Mouse (Mus musculus): ENCODE measurements around the gene Irf7. TPM values are rescaled to one million over a fixed set of nuclear protein-coding genes. Genes with fewer than 3 reads are reported as not detected.

The Irf7 gene
- polyA plus RNA-seq, 1 experiment from 2014 or later: 0.77 TPM

DNA sequence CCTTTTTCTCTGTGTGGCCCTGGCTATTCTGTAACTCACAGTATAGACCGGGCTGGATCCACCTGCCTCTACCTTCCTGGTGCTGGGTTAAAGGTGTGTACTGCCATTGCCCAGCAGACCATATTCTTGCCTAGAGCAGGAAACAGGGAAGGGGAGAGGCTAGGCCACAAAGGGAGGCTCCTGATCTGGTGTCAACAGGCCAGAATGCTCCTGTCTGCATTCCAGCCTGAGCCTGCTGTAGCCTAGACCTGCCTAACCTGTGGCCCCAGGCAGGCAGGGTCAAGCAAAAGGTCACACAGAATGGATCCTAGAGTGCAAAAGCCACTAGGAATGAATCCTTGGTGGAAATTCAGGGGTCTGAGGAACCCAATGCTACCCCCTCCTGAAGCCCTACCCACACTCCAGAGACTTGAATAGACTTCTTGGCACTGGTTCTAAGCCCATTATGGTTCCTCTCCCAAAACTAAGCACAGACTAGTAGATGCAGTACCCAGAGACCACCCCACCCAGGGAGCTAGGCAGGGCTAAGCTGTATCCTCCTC, 46.7 kb downstream of the Irf7 start:
- peaks cover 16% of the 10 kb centered on the region for H3K4me1 ChIP-seq (replicated peaks; ENCODE audit: control insufficient read depth, insufficient read depth, low read length)
- H3K9ac ChIP-seq (ENCODE audit: low read depth, low read length): no peak overlapping the region
- no peak for DNase-seq (ENCODE audit: low spot score)
- H3K9me3 ChIP-seq (ENCODE audit: control insufficient read depth, low read length): no peaks in the 10 kb centered on the region
- H3K4me2 ChIP-seq (replicated peaks; ENCODE audit: low read depth, low read length): no peak overlapping the region
- WGBS: 93% methylated on average over 1 of the region's 1 CpGs
- H3K4me3 ChIP-seq (ENCODE audit: low read depth, low read length): no peak overlapping the region
- no peaks in the 10 kb centered on the region for H3K27me3 ChIP-seq (ENCODE audit: control insufficient read depth, insufficient read depth, low read length)
- ATAC-seq (ENCODE audit: low FRiP score): no peak
- 0 out of 2 replicates have a peak, but pooled peaks cover 4% of the 10 kb centered on the region for H3K36me3 ChIP-seq (ENCODE audit: control insufficient read depth, insufficient read depth, low read length)
- peak overlapping the region; percentile 17; the same call in 1 of the 2 replicates for H3K27ac ChIP-seq (ENCODE audit: low read depth, low read length)

DNA sequence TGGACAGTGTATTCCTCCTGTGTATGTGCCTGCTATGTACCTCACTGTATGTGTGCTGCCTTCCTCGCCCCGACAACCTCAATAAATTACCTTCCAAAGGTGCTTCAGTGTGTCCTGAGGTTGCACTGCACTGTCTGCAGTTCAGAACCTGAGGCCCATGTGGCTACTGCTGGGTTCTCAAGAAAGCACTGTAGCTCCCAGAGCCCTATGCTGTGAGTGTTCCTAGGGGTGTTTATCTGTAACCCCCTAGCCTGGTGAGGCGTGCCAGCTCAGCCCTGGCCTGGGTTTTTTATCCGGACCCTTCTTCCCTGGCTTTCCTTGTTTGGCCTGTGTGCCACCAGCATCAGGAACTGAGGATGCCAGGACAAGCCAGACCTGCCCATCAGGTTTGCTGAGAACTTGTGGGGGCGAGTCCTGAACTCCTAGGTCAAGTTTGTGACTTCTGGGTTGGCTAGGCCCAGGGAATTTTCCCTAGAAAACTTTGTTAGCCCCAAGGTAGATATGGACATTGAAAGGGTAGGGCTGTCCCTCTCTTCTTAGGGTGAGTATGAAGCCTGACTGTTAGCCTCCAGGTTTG, 47.6 kb downstream of the Irf7 start:
- Histone ChIP-seq H3K9ac (ENCODE audit: low read depth, low read length) (no peak overlapping the region), H3K4me1 (replicated peaks; ENCODE audit: control insufficient read depth, insufficient read depth, low read length) (peaks cover 16% of the 10 kb centered on the region), H3K27me3 (ENCODE audit: control insufficient read depth, insufficient read depth, low read length) (no peaks in the 10 kb centered on the region), H3K36me3 (ENCODE audit: control insufficient read depth, insufficient read depth, low read length) (0 out of 2 replicates have a peak, but pooled peaks cover 4% of the 10 kb centered on the region), H3K4me3 (ENCODE audit: low read depth, low read length) (no peak overlapping the region), H3K4me2 (replicated peaks; ENCODE audit: low read depth, low read length) (no peak overlapping the region), H3K9me3 (ENCODE audit: control insufficient read depth, low read length) (no peaks in the 10 kb centered on the region), H3K27ac (ENCODE audit: low read depth, low read length) (no peak overlapping the region)
- DNase-seq (ENCODE audit: low spot score) (no peak), ATAC-seq (ENCODE audit: low FRiP score) (no peak)
- WGBS: 92% methylated on average over 5 of the region's 5 CpGs

DNA sequence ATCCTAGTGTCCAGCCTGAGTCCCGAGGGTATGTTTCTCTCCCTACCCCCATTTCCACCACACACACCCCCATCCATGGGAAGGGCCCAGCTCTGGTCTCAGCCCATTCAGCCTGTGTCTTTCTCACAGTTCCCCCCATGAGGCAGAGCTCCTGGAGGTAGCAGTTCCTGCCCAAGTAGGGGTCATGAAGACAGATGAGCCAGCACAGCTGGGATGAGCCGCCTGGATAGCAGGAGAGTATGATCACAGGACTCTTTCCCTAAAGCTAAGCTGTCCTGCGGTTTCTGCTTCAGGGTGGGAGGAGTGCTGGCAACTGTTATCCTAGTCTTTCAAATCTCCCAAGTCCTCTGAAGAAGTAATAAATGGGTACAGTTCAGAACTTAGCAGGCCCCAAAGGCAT, 48.1 kb downstream of the Irf7 start:
- Histone ChIP-seq H3K4me2 (replicated peaks; ENCODE audit: low read depth, low read length) (no peak overlapping the region), H3K4me3 (ENCODE audit: low read depth, low read length) (no peak overlapping the region), H3K27ac (ENCODE audit: low read depth, low read length) (no peak overlapping the region), H3K36me3 (ENCODE audit: control insufficient read depth, insufficient read depth, low read length) (0 out of 2 replicates have a peak, but pooled peaks cover 4% of the 10 kb centered on the region), H3K27me3 (ENCODE audit: control insufficient read depth, insufficient read depth, low read length) (no peaks in the 10 kb centered on the region), H3K9ac (ENCODE audit: low read depth, low read length) (no peak overlapping the region), H3K9me3 (ENCODE audit: control insufficient read depth, low read length) (no peaks in the 10 kb centered on the region), H3K4me1 (replicated peaks; ENCODE audit: control insufficient read depth, insufficient read depth, low read length) (peaks cover 16% of the 10 kb centered on the region)
- ATAC-seq (ENCODE audit: low FRiP score) (no peak), DNase-seq (ENCODE audit: low spot score) (no peak)
- 81% methylated on average over 3 of the region's 3 CpGs for WGBS

DNA sequence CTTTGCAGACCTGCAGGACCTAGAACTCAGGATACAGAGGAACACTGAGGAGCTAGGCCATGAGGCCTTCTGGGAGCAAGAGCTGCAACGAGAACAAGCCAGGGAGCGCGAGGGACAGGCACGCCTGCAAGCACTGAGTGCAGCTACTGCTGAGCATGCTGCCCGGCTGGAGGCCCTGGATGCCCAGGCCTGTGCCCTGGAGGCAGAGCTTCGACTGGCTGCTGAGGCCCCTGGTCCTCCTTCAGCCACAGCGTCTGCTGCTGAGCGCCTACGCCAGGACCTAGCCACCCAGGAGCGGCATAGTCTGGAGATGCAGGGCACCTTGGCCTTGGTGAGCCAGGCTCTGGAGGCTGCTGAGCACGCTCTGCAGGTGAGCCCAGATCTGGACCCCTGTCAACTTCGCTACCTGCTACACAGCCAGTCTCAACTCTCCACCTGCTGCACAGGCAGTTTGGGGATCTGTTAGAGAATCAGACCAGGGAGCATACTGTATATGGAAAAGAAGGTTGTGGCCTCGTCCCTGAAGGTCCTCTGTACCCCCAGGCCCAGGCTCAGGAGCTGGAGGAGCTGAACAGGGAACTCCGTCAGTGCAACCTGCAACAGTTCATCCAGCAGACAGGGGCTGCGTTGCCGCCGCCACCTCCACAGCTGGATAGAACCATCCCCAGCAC, 48.8 kb downstream of the Irf7 start:
- DNase-seq (ENCODE audit: low spot score) (no peak), ATAC-seq (ENCODE audit: low FRiP score) (no peak)
- peaks cover 16% of the 10 kb centered on the region for H3K4me1 ChIP-seq (replicated peaks; ENCODE audit: control insufficient read depth, insufficient read depth, low read length)
- no peaks in the 10 kb centered on the region for H3K27me3 ChIP-seq (ENCODE audit: control insufficient read depth, insufficient read depth, low read length)
- 0 out of 2 replicates have a peak overlapping the region, but pooled peaks have one; percentile 15 for H3K9ac ChIP-seq (ENCODE audit: low read depth, low read length)
- no peak overlapping the region for H3K27ac ChIP-seq (ENCODE audit: low read depth, low read length)
- 0 out of 2 replicates have a peak, but pooled peaks cover 4% of the 10 kb centered on the region for H3K36me3 ChIP-seq (ENCODE audit: control insufficient read depth, insufficient read depth, low read length)
- 0 out of 2 replicates have a peak overlapping the region, but pooled peaks have one; percentile 85 for H3K4me2 ChIP-seq (replicated peaks; ENCODE audit: low read depth, low read length)
- WGBS: 95% methylated on average over 17 of the region's 17 CpGs
- no peak overlapping the region for H3K4me3 ChIP-seq (ENCODE audit: low read depth, low read length)
- H3K9me3 ChIP-seq (ENCODE audit: control insufficient read depth, low read length): no peaks in the 10 kb centered on the region

DNA sequence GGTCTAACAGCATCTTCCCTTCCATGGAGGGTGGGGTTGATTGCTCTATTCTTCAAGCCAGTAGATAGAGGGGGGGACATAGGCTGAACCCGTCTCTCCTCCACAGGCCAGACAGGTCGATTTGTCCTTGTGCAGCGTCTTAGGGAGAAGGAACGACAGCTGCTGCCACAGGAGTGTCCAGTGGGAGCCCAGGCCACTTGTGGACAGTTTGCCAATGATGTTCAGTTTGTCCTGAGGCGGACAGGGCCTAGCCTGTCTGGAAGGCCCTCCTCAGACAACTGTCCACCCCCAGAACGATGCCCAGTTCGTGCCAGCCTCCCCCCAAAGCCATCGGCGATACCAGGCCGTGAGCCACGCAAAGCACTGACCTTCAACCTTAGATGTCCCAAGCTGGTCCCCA, 49.4 kb downstream of the Irf7 start:
- H3K9ac ChIP-seq (ENCODE audit: low read depth, low read length): no peak overlapping the region
- no peak overlapping the region for H3K4me3 ChIP-seq (ENCODE audit: low read depth, low read length)
- ATAC-seq (ENCODE audit: low FRiP score) (no peak), DNase-seq (ENCODE audit: low spot score) (no peak)
- WGBS: 87% methylated on average over 11 of the region's 11 CpGs
- H3K4me2 ChIP-seq (replicated peaks; ENCODE audit: low read depth, low read length): peak overlapping the region; percentile 85
- H3K9me3 ChIP-seq (ENCODE audit: control insufficient read depth, low read length): no peaks in the 10 kb centered on the region
- H3K27ac ChIP-seq (ENCODE audit: low read depth, low read length): no peak overlapping the region
- H3K36me3 ChIP-seq (ENCODE audit: control insufficient read depth, insufficient read depth, low read length): 0 out of 2 replicates have a peak, but pooled peaks cover 4% of the 10 kb centered on the region
- H3K4me1 ChIP-seq (replicated peaks; ENCODE audit: control insufficient read depth, insufficient read depth, low read length): peaks cover 12% of the 10 kb centered on the region
- H3K27me3 ChIP-seq (ENCODE audit: control insufficient read depth, insufficient read depth, low read length): no peaks in the 10 kb centered on the region

DNA sequence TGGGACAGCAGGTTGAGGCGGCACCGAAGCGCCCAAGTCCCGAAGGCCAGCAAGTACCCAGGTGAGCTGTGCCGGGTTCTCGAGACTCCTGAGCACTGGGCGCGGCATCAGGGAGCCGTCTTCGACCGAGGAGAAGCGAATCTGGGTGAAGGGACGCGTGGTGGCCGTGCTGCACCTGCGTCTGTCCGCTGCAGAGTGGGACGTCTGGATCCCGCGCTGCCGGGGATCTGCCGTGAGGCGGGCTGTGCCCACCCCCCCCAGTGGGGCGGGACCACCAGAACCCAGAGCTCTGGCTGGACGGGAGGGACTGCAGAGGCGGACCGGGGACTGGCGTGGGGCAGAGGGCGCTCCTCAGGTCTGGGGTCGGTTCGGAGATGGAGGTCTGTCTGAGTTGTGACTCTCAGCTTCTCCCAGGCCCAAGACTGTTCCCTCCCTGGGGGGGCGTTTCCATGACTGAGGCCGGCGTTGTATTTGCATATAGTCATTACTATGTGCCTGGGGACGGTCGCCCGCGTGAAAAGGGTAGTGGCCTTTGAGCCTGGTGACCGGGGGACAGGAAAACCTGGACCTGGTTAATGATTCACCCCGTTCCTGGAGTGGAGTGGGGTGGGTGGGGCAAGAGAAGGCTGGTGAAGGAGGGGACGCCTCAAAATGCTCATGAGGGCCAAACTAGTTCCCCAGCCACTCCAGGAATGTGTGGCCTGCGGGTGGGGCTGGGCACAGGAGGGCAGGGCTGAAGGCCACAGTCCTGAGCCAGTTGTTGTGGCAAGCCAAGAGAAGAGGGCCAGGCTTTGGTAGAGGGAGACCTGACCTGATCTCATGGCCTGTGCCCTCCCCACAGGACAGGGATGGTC, 50.2 kb downstream of the Irf7 start:
- peak overlapping the region; percentile 85 for H3K4me2 ChIP-seq (replicated peaks; ENCODE audit: low read depth, low read length)
- H3K9ac ChIP-seq (ENCODE audit: low read depth, low read length): peak overlapping the region; percentile 54
- no peak for DNase-seq (ENCODE audit: low spot score)
- H3K4me3 ChIP-seq (ENCODE audit: low read depth, low read length): peak overlapping the region; percentile 56
- 0 out of 2 replicates have a peak, but pooled peaks cover 4% of the 10 kb centered on the region for H3K36me3 ChIP-seq (ENCODE audit: control insufficient read depth, insufficient read depth, low read length)
- WGBS: under 1% methylated on average over 42 of the region's 42 CpGs
- H3K27me3 ChIP-seq (ENCODE audit: control insufficient read depth, insufficient read depth, low read length): no peaks in the 10 kb centered on the region
- H3K27ac ChIP-seq (ENCODE audit: low read depth, low read length): peak overlapping the region; percentile 67
- peak; percentile 74 for ATAC-seq (ENCODE audit: low FRiP score)
- H3K9me3 ChIP-seq (ENCODE audit: control insufficient read depth, low read length): no peaks in the 10 kb centered on the region
- peaks cover 10% of the 10 kb centered on the region for H3K4me1 ChIP-seq (replicated peaks; ENCODE audit: control insufficient read depth, insufficient read depth, low read length)

DNA sequence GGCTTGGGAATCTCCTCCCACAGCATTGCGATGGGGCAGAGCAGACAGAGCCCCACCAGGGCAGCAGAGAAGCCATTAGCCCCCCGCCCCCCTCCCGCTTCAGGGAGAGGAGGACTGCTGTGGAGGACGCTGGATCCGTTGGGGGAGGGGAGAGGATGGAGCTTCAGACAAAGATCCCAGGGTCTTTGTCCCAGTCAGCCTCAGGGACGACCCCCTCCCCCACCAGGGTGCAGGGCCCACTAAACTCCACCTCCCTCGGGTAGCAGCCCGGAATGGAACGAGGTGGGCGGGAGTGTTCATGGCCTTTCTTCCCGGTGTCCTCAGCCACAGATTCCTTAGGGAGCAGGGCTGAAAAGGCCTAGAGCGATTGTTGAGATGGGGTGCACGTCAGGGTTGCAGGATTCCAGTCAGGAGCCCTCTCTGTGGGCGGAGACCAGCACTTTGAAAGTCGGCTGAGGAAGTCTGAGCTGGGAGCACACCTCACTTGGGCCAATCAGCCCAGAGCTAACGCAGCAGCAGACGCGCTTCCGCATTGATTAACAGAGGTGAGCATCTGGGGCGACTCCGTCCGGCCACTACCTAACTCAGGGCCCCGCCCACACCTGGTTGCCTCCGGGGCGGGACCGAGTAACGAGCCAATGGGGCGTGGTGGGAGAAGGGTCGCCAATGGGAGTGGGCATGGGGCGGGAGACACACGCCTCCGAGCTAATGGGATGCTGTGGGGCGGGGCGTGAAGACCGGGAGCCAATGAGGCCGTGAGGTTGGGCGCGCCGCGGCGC, 51.0 kb downstream of the Irf7 start, which contains the start of gene Rassf7:
TSS of gene Rassf7 (plus strand) at position 760 of the 779 bp plus-strand sequence.
- Histone ChIP-seq H3K27me3 (ENCODE audit: control insufficient read depth, insufficient read depth, low read length) (no peaks in the 10 kb centered on the region), H3K9me3 (ENCODE audit: control insufficient read depth, low read length) (no peaks in the 10 kb centered on the region), H3K27ac (ENCODE audit: low read depth, low read length) (peak within 1 kb of the TSS; percentile 96), H3K4me3 (ENCODE audit: low read depth, low read length) (peak within 1 kb of the TSS; percentile 56), H3K36me3 (ENCODE audit: control insufficient read depth, insufficient read depth, low read length) (0 out of 2 replicates have a peak, but pooled peaks cover 4% of the 10 kb centered on the region), H3K9ac (ENCODE audit: low read depth, low read length) (peak within 1 kb of the TSS; percentile 71), H3K4me2 (replicated peaks; ENCODE audit: low read depth, low read length) (peak within 1 kb of the TSS; percentile 85), H3K4me1 (replicated peaks; ENCODE audit: control insufficient read depth, insufficient read depth, low read length) (peaks cover 7% of the 10 kb centered on the region; the same call in 1 of the 2 replicates)
- WGBS: under 1% methylated on average over 41 of the region's 41 CpGs
- ATAC-seq (ENCODE audit: low FRiP score) (peak; percentile 97), DNase-seq (ENCODE audit: low spot score) (peak; percentile 97)

Measured in hindbrain, embryonic 11.5 days (tissue).